Mouse (Mus musculus): ENCODE measurements around the gene Adamtsl4.

DNA sequence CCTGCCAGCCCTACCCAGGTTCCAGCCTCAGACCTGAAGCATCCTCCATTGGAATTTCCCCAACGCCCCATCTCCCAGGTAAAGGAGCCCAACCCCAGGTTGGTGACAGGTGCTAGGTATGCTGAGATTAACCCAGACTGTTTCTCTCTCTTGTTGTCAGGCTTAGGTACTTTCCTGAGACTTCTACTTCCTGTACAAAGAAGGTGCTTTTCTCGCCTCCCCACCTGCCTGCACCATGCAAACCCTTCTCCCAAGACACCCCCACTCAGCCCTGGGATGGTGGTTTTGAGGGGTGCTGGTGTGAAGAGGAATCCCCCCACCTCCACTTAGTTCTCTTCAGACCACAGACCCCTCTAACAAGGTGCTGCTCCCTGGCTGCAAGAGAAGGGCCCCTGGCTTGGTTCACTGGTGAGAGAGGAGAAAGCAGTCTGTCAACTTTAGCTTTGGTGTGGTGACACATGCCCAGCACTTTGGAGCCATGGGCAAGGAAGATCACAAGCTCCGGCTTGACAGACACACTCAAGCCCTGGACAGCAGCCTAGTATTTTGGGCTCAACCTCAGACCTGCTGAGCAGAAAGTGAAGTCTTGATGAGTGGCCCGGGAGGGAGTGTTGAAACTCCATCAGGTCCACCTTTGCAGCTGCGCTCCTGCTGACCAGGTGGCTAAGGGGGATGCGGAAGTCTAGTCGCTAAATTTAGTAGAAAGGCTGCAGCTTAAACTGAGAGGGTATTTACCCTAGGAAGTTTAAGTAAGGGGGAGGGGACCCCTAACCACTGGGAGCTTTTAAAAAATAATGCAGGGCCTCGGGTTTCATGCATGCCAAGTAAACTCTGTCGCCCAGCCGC lies 14.6 kb downstream of the Adamtsl4 start:
- no peak for TF ChIP-seq POLR2A (IDR thresholded peaks at IDR 0.05; ENCODE audit: insufficient read depth, low read depth, low read length)
- TF ChIP-seq CTCF (IDR thresholded peaks at IDR 0.05; ENCODE audit: insufficient read depth, low read depth, low read length): no peak

All from olfactory bulb, adult 2 months (tissue).